Mouse (Mus musculus): ENCODE data around the gene Krtap5-2.

Krtap5-2 gene

DNA sequence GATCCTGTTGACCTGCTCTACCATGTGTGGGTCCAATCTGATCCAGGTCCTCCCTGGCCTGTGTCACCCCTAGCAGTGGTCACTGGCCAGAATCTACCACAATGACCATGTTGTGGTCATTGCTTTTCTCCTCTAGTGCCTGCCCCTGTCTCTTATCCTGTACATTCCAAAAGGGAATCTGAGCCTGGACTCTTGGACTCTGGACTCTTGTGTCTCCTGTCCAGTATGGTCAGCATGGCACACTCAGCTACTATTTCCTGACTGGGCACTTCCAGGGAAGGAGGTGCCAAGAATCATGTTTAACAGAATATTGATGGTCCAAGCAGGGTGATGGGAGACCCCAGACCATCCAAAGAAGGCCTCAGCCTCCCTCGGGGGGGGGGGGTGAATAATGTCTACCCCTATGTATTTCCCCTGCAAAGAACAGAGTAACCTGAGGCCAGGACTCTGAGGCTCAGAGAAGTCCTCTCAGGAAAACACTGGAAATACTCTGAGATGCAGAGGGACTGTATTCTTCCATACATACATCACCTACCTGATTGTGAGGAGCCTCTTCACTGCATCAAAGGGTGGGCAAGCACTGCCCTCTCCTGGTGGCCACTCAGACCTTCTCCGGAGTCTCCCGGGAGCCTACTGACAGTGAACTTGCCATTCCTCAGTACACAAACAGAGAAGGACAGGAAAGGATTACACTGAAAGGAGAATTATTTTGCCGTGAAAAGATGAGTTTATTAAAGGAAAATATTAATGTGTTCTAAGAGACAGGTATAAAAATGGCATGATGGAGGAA, 41.4 kb downstream of the Krtap5-2 start:
- 66% methylated on average over 4 of the region's 4 CpGs for WGBS

DNA sequence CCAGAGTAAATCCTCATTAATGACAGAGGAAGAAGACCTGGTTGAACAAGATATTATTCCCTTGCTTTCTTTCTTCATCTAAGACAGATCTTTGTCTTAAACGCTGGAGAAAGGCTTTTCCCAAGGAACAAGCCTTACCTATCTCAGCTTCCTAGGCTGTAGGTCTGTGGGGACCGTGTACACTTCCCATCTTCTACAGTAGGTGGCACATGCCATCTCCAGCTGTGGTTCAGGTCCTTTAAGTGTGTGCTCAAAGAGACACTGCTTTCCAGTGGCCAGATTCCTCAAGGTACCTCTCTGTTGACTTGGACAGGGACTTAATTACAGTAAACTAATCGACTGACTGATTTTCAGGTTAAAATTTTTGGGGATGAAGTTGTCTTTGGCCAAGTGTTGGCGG, 47.0 kb downstream of the Krtap5-2 start:
- 71% methylated on average over 4 of the region's 4 CpGs for WGBS

Measured in cerebral cortex, adult 2 months (tissue).